Mouse (Mus musculus) limb, embryonic 14.5 days (tissue): ENCODE results near the gene Ccdc92b. TPM values are rescaled to one million over a fixed set of nuclear protein-coding genes. Genes with fewer than 3 reads are reported as not detected.

Experiments
- ATAC-seq: fragments of 200-750 bp; cut with Nextera tagmentation; 2 replicates; pipeline ENCODE4 v1.8.0; 2017; ENCODE audit warnings: low read depth, moderate number of reproducible peaks, moderate TSS enrichment; ENCODE audit not compliant: low FRiP score
- DNase-seq: peaks from one replicate; pipeline ENCODE4 v3.0.0-alpha.2; 2015; ENCODE audit warnings: low spot score
- H3K27ac ChIP-seq: fragments of 300-500 bp; sonication (generic); replicated peaks from 2 replicates; pipeline ENCODE4 v1.5.1; 2014; ENCODE audit warnings: low read depth, mild to moderate bottlenecking, low read length, moderate library complexity, mixed read lengths
- H3K27me3 ChIP-seq: fragments of 300-500 bp; sonication (generic); 2 replicates; pipeline ENCODE4 v1.6.1; 2014; ENCODE audit warnings: low read length, mixed read lengths; ENCODE audit not compliant: control insufficient read depth, insufficient read depth
- H3K36me3 ChIP-seq: fragments of 300-500 bp; sonication (generic); 2 replicates; pipeline ENCODE4 v1.6.1; 2014; ENCODE audit warnings: mild to moderate bottlenecking, low read length, moderate library complexity, mixed read lengths; ENCODE audit not compliant: control insufficient read depth, insufficient read depth
- H3K4me1 ChIP-seq: fragments of 300-500 bp; sonication (generic); 2 replicates; pipeline ENCODE4 v1.6.1; 2014; ENCODE audit warnings: antibody characterized with exemption, low read length, mixed read lengths; ENCODE audit not compliant: control insufficient read depth, insufficient read depth
- H3K4me2 ChIP-seq: fragments of 300-500 bp; sonication (generic); replicated peaks from 2 replicates; pipeline ENCODE4 v1.6.1; 2014; ENCODE audit warnings: low read depth, mild to moderate bottlenecking, low read length, moderate library complexity; ENCODE audit not compliant: severe bottlenecking
- H3K4me3 ChIP-seq: fragments of 300-500 bp; sonication (generic); replicated peaks from 2 replicates; pipeline ENCODE4 v1.5.1; 2014; ENCODE audit warnings: low read length
- H3K9ac ChIP-seq: fragments of 300-500 bp; sonication (generic); 2 replicates; pipeline ENCODE4 v1.6.1; 2014; ENCODE audit warnings: mild to moderate bottlenecking, low read depth, low read length, moderate library complexity; ENCODE audit not compliant: severe bottlenecking
- H3K9me3 ChIP-seq: fragments of 300-500 bp; sonication (generic); 2 replicates; pipeline ENCODE4 v1.6.1; 2016; ENCODE audit warnings: low read length; ENCODE audit not compliant: control insufficient read depth
- POLR2A ChIP-seq: fragments of 200-500 bp; IDR thresholded peaks from 2 replicates; pipeline ENCODE4 v1.8.0; 2012; ENCODE audit warnings: inconsistent platforms, mild to moderate bottlenecking, moderate library complexity, borderline replicate concordance; ENCODE audit not compliant: insufficient read depth, insufficient read length; ENCODE audit errors: extremely low read depth
- WGBS: fragments of 180-500 bp; shearing (Covaris S2); extraction: QIAGEN DNeasy Blood & Tissue Kit; methylation state at CpG from one replicate; pipeline ENCODE4 v1.1.7; 2014; 5-methylcytosine and 5-hydroxymethylcytosine counted together
- polyA plus RNA-seq, 2 experiments: library from polyadenylated mRNA; depleted of rRNA in 1 of 2; stranded (reverse) in 1 of 2; unstranded in 1 of 2; fragments of >200 nt; fragmentation: Nextera tagmentation in 1 of 2; extraction: Ambion mirVana in 1 of 2; gene quantifications; 2 replicates each; pipeline versions ENCODE4 v1.2.1 to v1.2.3; 2012 to 2014

The Ccdc92b gene
- polyA plus RNA-seq, 2 experiments, result 0.36 to 0.50 TPM

GRCm38 (mm10) chr11:74637486-74637885, 18.1 kb downstream of the Ccdc92b start:
- no peaks in the 10 kb centered on the region for H3K27me3 ChIP-seq
- TF ChIP-seq POLR2A, result no peak
- no peak for ATAC-seq
- H3K27ac ChIP-seq, result no peak overlapping the region
- H3K9me3 ChIP-seq, result no peaks in the 10 kb centered on the region
- peak overlapping the region; percentile 92 for H3K4me2 ChIP-seq
- H3K36me3 ChIP-seq, result no peaks in the 10 kb centered on the region
- peaks cover 14% of the 10 kb centered on the region for H3K4me1 ChIP-seq
- peak overlapping the region; percentile 76 for H3K4me3 ChIP-seq
- 21% methylated on average over 8 of the region's 8 CpGs for WGBS
- DNase-seq, result no peak
- H3K9ac ChIP-seq, result peak overlapping the region; percentile 90

- ATAC-seq (peak; percentile 91), DNase-seq (peak; percentile 78)
- TF ChIP-seq POLR2A, result 0 out of 2 replicates have a peak, but pooled peaks have one; percentile 45
- Histone ChIP-seq H3K36me3 (no peaks in the 10 kb centered on the region), H3K4me2 (peak overlapping the region; percentile 92), H3K4me1 (peaks cover 14% of the 10 kb centered on the region), H3K9me3 (no peaks in the 10 kb centered on the region), H3K9ac (peak overlapping the region; percentile 90), H3K27ac (peak overlapping the region; percentile 84), H3K4me3 (peak overlapping the region; percentile 76), H3K27me3 (no peaks in the 10 kb centered on the region)
- 1% methylated on average over 44 of the region's 86 CpGs for WGBS
These were observed 18.8 kb downstream of the Ccdc92b start for GRCm38 (mm10) chr11:74637971-74638790.

GRCm38 (mm10) chr11:74638791-74639411, 19.5 kb downstream of the Ccdc92b start:
- Histone ChIP-seq H3K4me3 (peak overlapping the region; percentile 76), H3K36me3 (no peaks in the 10 kb centered on the region), H3K27me3 (no peaks in the 10 kb centered on the region), H3K27ac (peak overlapping the region; percentile 84; the same call in 1 of the 2 replicates), H3K4me2 (peak overlapping the region; percentile 92), H3K9me3 (no peaks in the 10 kb centered on the region), H3K9ac (peak overlapping the region; percentile 90), H3K4me1 (peaks cover 14% of the 10 kb centered on the region)
- no peak for TF ChIP-seq POLR2A
- DNase-seq, result no peak
- 7% methylated on average over 9 of the region's 9 CpGs for WGBS
- no peak; the same call in 1 of the 2 replicates for ATAC-seq

GRCm38 (mm10) chr11:74639628-74640027, 20.2 kb downstream of the Ccdc92b start:
- TF ChIP-seq POLR2A, result no peak
- no peak for ATAC-seq
- Histone ChIP-seq H3K9me3 (no peaks in the 10 kb centered on the region), H3K4me2 (no peak overlapping the region), H3K27ac (no peak overlapping the region), H3K9ac (no peak overlapping the region), H3K27me3 (no peaks in the 10 kb centered on the region), H3K4me1 (peaks cover 14% of the 10 kb centered on the region), H3K4me3 (no peak overlapping the region), H3K36me3 (no peaks in the 10 kb centered on the region)
- no peak for DNase-seq
- 75% methylated on average over 1 of the region's 1 CpGs for WGBS

GRCm38 (mm10) chr11:74647966-74648365, 28.6 kb downstream of the Ccdc92b start:
- ATAC-seq (no peak), DNase-seq (no peak)
- Histone ChIP-seq H3K27ac (no peak overlapping the region), H3K4me3 (no peak overlapping the region), H3K27me3 (no peaks in the 10 kb centered on the region), H3K36me3 (0 out of 2 replicates have a peak, but pooled peaks cover 1% of the 10 kb centered on the region), H3K4me2 (no peak overlapping the region), H3K9me3 (no peaks in the 10 kb centered on the region), H3K4me1 (peaks cover 13% of the 10 kb centered on the region), H3K9ac (no peak overlapping the region)
- WGBS, result 92% methylated on average over 1 of the region's 1 CpGs
- TF ChIP-seq POLR2A, result no peak
